Mouse (Mus musculus): ENCODE results near the gene Arl4a. TPM values are rescaled to one million over a fixed set of nuclear protein-coding genes. Genes with fewer than 3 reads are reported as not detected.

Gene Arl4a
- polyA plus RNA-seq, 1 experiment from 2014 or later, result 47.0 TPM

DNA sequence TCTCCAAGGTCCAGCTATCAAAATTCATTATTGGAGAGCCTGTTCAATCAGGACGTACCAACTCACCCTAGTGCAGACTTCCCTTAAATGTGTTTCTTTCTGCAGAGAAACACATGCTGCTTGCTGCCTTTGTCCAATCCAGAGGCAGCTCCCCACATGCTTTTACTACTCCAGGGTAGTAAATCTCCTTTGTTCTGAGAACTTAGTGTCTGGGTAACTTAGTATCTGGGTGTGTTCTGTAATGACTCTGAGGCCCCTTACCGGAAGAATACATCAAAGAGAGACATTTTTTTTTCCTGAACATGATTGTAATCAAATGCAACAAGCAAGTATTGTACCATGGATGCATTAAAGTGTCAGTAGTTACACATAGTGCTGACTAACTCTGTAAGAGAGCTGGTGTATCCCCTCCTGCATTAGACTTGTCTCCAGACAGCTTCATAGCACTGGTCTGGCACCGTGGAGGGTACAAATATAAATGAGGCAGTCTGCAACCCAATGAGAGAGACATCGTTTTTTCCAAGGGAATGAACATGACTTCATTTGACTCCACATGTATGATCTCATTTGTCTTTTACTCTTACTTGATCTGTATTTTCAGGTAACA lies 62.7 kb downstream of the Arl4a start:
- Histone ChIP-seq H3K36me3 (ENCODE audit: insufficient read depth, low read length) (no peaks in the 10 kb centered on the region), H3K4me1 (ENCODE audit: insufficient read depth, low read length) (peaks cover 9% of the 10 kb centered on the region; the same call in 1 of the 2 replicates), H3K4me2 (replicated peaks; ENCODE audit: low read depth, low read length) (no peak overlapping the region), H3K9me3 (ENCODE audit: low read length) (no peaks in the 10 kb centered on the region), H3K27me3 (ENCODE audit: insufficient read depth, low read length) (no peaks in the 10 kb centered on the region), H3K27ac (ENCODE audit: low read length) (no peak overlapping the region), H3K9ac (replicated peaks; ENCODE audit: low read length) (no peak overlapping the region), H3K4me3 (ENCODE audit: low read length) (no peak overlapping the region)
- WGBS, result 6% methylated on average over 4 of the region's 4 CpGs
- ATAC-seq (ENCODE audit: low FRiP score, low TSS enrichment), result no peak; the same call in 1 of the 2 replicates

DNA sequence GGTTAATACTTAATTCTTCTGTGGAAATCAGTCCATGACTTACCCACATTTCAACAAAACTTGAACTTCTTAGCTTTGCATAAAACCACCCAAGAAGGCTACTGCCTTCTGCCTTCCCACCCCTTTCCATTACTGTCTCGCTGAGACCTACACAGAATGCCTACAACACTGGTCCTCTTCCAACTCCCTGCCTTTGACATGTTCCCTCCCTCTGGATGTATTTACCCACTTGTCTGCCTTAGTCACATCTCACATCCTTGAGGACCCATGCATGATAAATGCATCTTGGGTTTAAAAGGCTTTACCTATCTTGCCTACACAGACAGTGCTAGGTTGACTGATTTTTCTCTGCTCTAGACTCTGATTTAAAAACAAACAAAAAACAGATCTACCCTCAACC lies 63.6 kb downstream of the Arl4a start:
- no peak overlapping the region for H3K4me2 ChIP-seq (replicated peaks; ENCODE audit: low read depth, low read length)
- H3K4me3 ChIP-seq (ENCODE audit: low read length), result no peak overlapping the region
- no peaks in the 10 kb centered on the region for H3K9me3 ChIP-seq (ENCODE audit: low read length)
- ATAC-seq (ENCODE audit: low FRiP score, low TSS enrichment), result no peak
- no peaks in the 10 kb centered on the region for H3K36me3 ChIP-seq (ENCODE audit: insufficient read depth, low read length)
- H3K27me3 ChIP-seq (ENCODE audit: insufficient read depth, low read length), result no peaks in the 10 kb centered on the region
- peaks cover 9% of the 10 kb centered on the region; the same call in 1 of the 2 replicates for H3K4me1 ChIP-seq (ENCODE audit: insufficient read depth, low read length)
- no peak overlapping the region for H3K9ac ChIP-seq (replicated peaks; ENCODE audit: low read length)
- H3K27ac ChIP-seq (ENCODE audit: low read length), result no peak overlapping the region
- WGBS, result 66% methylated on average over 1 of the region's 1 CpGs

DNA sequence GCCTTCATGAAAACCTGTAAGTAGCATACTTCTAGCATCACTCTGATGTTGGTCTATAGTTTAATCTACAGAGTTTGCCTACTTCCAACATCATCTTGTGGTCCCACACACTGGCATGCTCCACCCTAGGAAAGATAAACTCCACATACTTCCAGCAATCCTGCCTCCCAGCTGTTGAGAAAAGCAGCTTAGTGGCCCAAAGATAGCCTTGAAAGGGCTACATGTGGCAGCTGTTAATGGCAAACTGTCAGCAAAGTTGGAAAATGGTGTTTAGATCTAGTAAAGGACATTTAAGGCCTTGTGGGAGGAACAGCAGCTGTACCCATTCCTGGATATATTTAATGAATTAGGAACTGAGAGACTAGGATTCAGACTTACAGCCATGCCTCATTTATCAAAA lies 68.3 kb downstream of the Arl4a start:
- no peak overlapping the region for H3K4me3 ChIP-seq (ENCODE audit: low read length)
- H3K9me3 ChIP-seq (ENCODE audit: low read length), result no peaks in the 10 kb centered on the region
- H3K9ac ChIP-seq (replicated peaks; ENCODE audit: low read length), result no peak overlapping the region
- H3K27ac ChIP-seq (ENCODE audit: low read length), result no peak overlapping the region
- no peaks in the 10 kb centered on the region for H3K4me1 ChIP-seq (ENCODE audit: insufficient read depth, low read length)
- no peak for ATAC-seq (ENCODE audit: low FRiP score, low TSS enrichment)
- no peaks in the 10 kb centered on the region for H3K27me3 ChIP-seq (ENCODE audit: insufficient read depth, low read length)
- H3K36me3 ChIP-seq (ENCODE audit: insufficient read depth, low read length), result no peaks in the 10 kb centered on the region
- H3K4me2 ChIP-seq (replicated peaks; ENCODE audit: low read depth, low read length), result no peak overlapping the region

DNA sequence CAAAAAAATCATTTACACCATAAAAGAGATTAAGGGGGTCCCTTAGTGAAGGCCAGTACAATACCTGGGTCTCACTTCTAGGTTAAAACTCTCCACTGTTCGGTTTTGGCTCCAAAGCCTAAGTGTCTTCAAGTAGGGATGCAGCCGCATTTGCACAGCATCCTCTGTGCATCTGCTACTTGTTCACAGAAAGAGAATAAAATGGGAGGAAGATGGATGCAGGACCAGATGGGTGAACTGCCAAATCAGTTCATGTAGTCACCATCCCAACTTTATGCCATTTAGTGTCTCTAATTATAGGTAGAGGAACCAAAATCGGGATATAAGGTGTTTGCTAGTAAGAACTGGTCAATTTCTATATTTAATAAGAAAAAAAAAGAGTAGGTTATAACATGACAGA lies 69.7 kb downstream of the Arl4a start:
- no peak for ATAC-seq (ENCODE audit: low FRiP score, low TSS enrichment)
- WGBS, result 88% methylated on average over 3 of the region's 3 CpGs
- H3K36me3 ChIP-seq (ENCODE audit: insufficient read depth, low read length), result no peaks in the 10 kb centered on the region

DNA sequence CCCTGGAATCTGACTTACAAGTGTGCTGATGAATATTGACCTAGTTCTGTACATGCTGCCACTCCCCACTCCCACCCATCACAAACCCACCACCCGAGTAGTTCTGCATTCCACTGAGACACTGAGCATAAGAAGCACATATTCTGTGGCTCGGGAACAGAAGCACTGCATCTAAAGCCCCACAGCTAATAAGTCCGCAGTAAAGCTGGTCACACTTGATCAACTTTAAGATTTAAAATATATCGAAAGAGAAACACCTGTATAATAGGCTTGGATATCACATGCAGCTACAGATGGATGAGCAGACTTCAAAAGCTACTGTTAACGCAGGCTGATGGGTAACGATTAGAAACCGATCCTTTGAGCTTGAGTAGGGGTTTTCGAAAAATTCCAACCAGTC lies 78.7 kb downstream of the Arl4a start:
- no peak overlapping the region for H3K4me2 ChIP-seq (replicated peaks; ENCODE audit: low read depth, low read length)
- 40% methylated on average over 8 of the region's 8 CpGs for WGBS
- 0 out of 2 replicates have a peak, but pooled peaks have one; percentile 35 for ATAC-seq (ENCODE audit: low FRiP score, low TSS enrichment)

More for the DNA sequence above, 69.7 kb downstream of the Arl4a start:
- no peaks in the 10 kb centered on the region for H3K9me3 ChIP-seq (ENCODE audit: low read length)
- H3K4me2 ChIP-seq (replicated peaks; ENCODE audit: low read depth, low read length), result no peak overlapping the region
- H3K27ac ChIP-seq (ENCODE audit: low read length), result no peak overlapping the region
- H3K27me3 ChIP-seq (ENCODE audit: insufficient read depth, low read length), result no peaks in the 10 kb centered on the region
- no peak overlapping the region for H3K4me3 ChIP-seq (ENCODE audit: low read length)
- no peaks in the 10 kb centered on the region for H3K4me1 ChIP-seq (ENCODE audit: insufficient read depth, low read length)
- no peak overlapping the region for H3K9ac ChIP-seq (replicated peaks; ENCODE audit: low read length)

DNA sequence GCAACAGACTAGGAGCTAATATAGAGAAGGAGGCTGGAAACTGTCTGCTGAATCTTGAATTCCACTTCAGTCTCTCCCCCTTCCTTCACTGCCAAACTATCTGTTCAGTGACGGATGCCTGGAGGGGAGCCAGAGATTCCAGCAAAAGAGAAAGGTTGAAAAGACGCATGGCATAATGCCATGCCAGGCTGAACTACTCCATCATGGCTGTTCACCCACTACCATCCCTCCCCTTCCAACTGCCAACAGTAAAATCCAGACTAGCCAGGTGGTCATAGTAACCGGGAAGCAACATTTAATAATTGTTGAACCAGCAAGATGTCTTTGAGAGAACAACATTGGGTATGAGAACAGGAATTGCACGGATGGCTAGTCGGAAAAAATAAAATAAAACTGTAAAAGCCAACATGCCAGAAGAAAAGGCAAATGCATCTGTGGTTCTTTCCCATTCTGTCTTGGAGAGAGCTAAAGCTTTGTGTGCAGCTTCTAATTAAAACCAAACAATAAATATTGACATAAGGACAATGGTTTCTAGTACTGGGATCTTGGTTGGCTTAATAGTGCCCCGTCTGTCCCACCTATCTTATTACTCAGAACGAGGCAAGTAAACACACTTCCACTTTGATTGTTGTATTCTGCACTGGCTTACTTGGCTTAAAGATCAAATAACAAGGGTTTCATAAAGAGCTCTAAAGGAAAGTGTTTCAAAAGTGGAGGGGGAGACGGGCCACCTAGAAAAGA lies 79.7 kb downstream of the Arl4a start:
- H3K9ac ChIP-seq (replicated peaks; ENCODE audit: low read length), result no peak overlapping the region
- H3K27ac ChIP-seq (ENCODE audit: low read length), result no peak overlapping the region
- no peak overlapping the region for H3K4me2 ChIP-seq (replicated peaks; ENCODE audit: low read depth, low read length)
- H3K4me3 ChIP-seq (ENCODE audit: low read length), result no peak overlapping the region
- H3K9me3 ChIP-seq (ENCODE audit: low read length), result no peaks in the 10 kb centered on the region
- peak; percentile 54; the same call in 1 of the 2 replicates for ATAC-seq (ENCODE audit: low FRiP score, low TSS enrichment)
- H3K27me3 ChIP-seq (ENCODE audit: insufficient read depth, low read length), result no peaks in the 10 kb centered on the region
- whole genome bisulfite sequencing, result 57% methylated on average over 8 of the region's 8 CpGs
- H3K36me3 ChIP-seq (ENCODE audit: insufficient read depth, low read length), result no peaks in the 10 kb centered on the region
- peaks cover 4% of the 10 kb centered on the region; the same call in 1 of the 2 replicates for H3K4me1 ChIP-seq (ENCODE audit: insufficient read depth, low read length)

More for the DNA sequence above, 78.7 kb downstream of the Arl4a start:
- H3K36me3 ChIP-seq (ENCODE audit: insufficient read depth, low read length), result no peaks in the 10 kb centered on the region
- no peaks in the 10 kb centered on the region for H3K9me3 ChIP-seq (ENCODE audit: low read length)
- peaks cover 4% of the 10 kb centered on the region; the same call in 1 of the 2 replicates for H3K4me1 ChIP-seq (ENCODE audit: insufficient read depth, low read length)
- no peaks in the 10 kb centered on the region for H3K27me3 ChIP-seq (ENCODE audit: insufficient read depth, low read length)
- no peak overlapping the region for H3K27ac ChIP-seq (ENCODE audit: low read length)
- no peak overlapping the region for H3K4me3 ChIP-seq (ENCODE audit: low read length)
- no peak overlapping the region for H3K9ac ChIP-seq (replicated peaks; ENCODE audit: low read length)

DNA sequence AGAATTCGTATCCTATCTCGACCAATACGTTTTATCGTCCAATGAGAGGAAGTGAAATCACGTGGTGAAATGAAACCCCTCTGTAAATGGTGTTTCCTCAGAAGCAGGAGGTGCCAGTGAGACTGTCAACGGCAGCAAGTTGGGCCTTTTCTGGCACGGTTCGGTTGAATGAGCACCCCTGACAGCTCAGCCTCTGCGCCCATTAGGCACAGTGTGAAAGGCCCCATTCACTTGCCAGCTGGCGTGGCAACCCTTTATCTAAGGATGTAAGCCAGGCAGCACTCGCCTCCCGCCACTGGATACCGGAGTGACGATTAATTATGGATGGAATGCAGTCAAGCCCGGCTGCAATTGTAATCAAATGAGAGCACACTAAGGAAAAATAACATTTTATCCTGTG lies 81.4 kb downstream of the Arl4a start:
- no peaks in the 10 kb centered on the region for H3K9me3 ChIP-seq (ENCODE audit: low read length)
- peak; percentile 68; the same call in 1 of the 2 replicates for ATAC-seq (ENCODE audit: low FRiP score, low TSS enrichment)
- H3K4me3 ChIP-seq (ENCODE audit: low read length), result no peak overlapping the region
- no peak overlapping the region for H3K4me2 ChIP-seq (replicated peaks; ENCODE audit: low read depth, low read length)
- 53% methylated on average over 15 of the region's 15 CpGs for WGBS
- no peak overlapping the region for H3K9ac ChIP-seq (replicated peaks; ENCODE audit: low read length)
- peaks cover 4% of the 10 kb centered on the region; the same call in 1 of the 2 replicates for H3K4me1 ChIP-seq (ENCODE audit: insufficient read depth, low read length)
- H3K27ac ChIP-seq (ENCODE audit: low read length), result no peak overlapping the region
- H3K36me3 ChIP-seq (ENCODE audit: insufficient read depth, low read length), result no peaks in the 10 kb centered on the region
- H3K27me3 ChIP-seq (ENCODE audit: insufficient read depth, low read length), result no peaks in the 10 kb centered on the region

Other genes with a start within 250 kb of the Arl4a start
- 25.1 and 26.3 TPM in 2 replicates for gene Scin, start 96.2 kb upstream of the Arl4a start, polyA plus RNA-seq (2015; fragmentation: Nextera tagmentation; extraction: Ambion mirVana)
- 0.21 and 0.23 TPM in 2 replicates for gene Lsmem1, start 161.5 kb upstream of the Arl4a start, polyA plus RNA-seq (2015; fragmentation: Nextera tagmentation; extraction: Ambion mirVana)
- 88.7 and 103 TPM in 2 replicates for gene Ifrd1, start 210.5 kb upstream of the Arl4a start, polyA plus RNA-seq (2015; fragmentation: Nextera tagmentation; extraction: Ambion mirVana)